ENCODE assay signal across 19 mouse cellular contexts in genomic region chr10:42249965-42250364, GRCm38 (mm10). TPM values are rescaled to one million over a fixed set of nuclear protein-coding genes. Genes with fewer than 3 reads are reported as not detected.
DNase-seq lines count a peak whose midpoint lies in the region; ATAC-seq and TF ChIP-seq lines count a peak whose summit lies in the region.
"Had no signal": no experiment of that assay in that cellular context is flagged by ENCODE, and none has a peak within 500 bp of the region (broad histone marks: within the 10 kb centered on the region; RNA-seq: fewer than 3 reads in every experiment).

No protein-coding gene starts in this region.

- 0 out of 2 replicates have a peak overlapping the region, but pooled peaks have one; percentile 12 for H3K9ac ChIP-seq in heart, postnatal 0 days (replicated peaks; ENCODE audit: low read depth, low read length)
- H3K9ac ChIP-seq in liver, embryonic 13.5 days, result peak overlapping the region; percentile 76
- H3K9ac ChIP-seq in forebrain, embryonic 15.5 days (replicated peaks), result no peak overlapping the region
- H3K9ac ChIP-seq: hindbrain, embryonic 13.5 days; kidney, embryonic 15.5 days; midbrain, embryonic 13.5 days; neural tube, embryonic 15.5 days had no signal

- peaks cover 79% of the 10 kb centered on the region for H3K4me1 ChIP-seq in heart, embryonic 10.5 days
- H3K4me1 ChIP-seq in heart, postnatal 0 days (ENCODE audit: control insufficient read depth, insufficient read depth), result peaks cover 73% of the 10 kb centered on the region
- peaks cover 95% of the 10 kb centered on the region for H3K4me1 ChIP-seq in G1E (ENCODE audit: insufficient read depth, low read depth, low read length)
- H3K4me1 ChIP-seq in liver, embryonic 13.5 days (replicated peaks), result peaks cover 99% of the 10 kb centered on the region
- H3K4me1 ChIP-seq in forebrain, embryonic 15.5 days, result peaks cover 9% of the 10 kb centered on the region

- no peak for DNase-seq in heart, embryonic 10.5 days (ENCODE audit: low spot score)
- no peak for DNase-seq in heart, adult 9 months (ENCODE audit: low spot score in 2 of 2)
- DNase-seq in heart, postnatal 0 days (ENCODE audit: low spot score), result no peak
- no peak for DNase-seq in heart, adult 11 months
- no peak for DNase-seq in G1E (ENCODE audit: low spot score)
- no peak for DNase-seq in liver, embryonic 13.5 days
- no peak for DNase-seq in frontal cortex, postnatal 25 days (ENCODE audit: low spot score in 2 of 2)
- DNase-seq: B cell, adult 2 months; cerebellum, adult 18-20 months; cerebellum, postnatal 36 days; layer of hippocampus, postnatal 36 days; thymus, postnatal 36 days had no signal

- ATAC-seq in heart, postnatal 0 days (ENCODE audit: insufficient read depth, low read depth), result no peak
- ATAC-seq in G1E (ENCODE audit: extremely low read depth, insufficient number of reproducible peaks, low FRiP score, poor library complexity, severe bottlenecking), result 0 out of 2 replicates have a peak, but pooled peaks have one; percentile 10
- ATAC-seq in liver, embryonic 13.5 days (ENCODE audit: low read depth), result no peak
- no peak for ATAC-seq in forebrain, embryonic 15.5 days (replicated peaks)
- ATAC-seq: forebrain, embryonic 14.5 days; inflammation-experienced regulatory T-cells, adult 6 months; midbrain, embryonic 13.5 days had no signal

- WGBS in heart, embryonic 10.5 days, result 32% methylated on average over 2 of the region's 2 CpGs
- 34% methylated on average over 2 of the region's 2 CpGs for WGBS in heart, postnatal 0 days
- 47% methylated on average over 2 of the region's 2 CpGs for WGBS in liver, embryonic 13.5 days (ENCODE audit: insufficient replicate concordance)
- 70% methylated on average over 2 of the region's 2 CpGs for WGBS in forebrain, embryonic 15.5 days

- no peak overlapping the region for H3K4me2 ChIP-seq in heart, postnatal 0 days (ENCODE audit: low read depth, low read length)
- H3K4me2 ChIP-seq in liver, embryonic 13.5 days, result peak overlapping the region; percentile 61
- no peak overlapping the region for H3K4me2 ChIP-seq in forebrain, embryonic 15.5 days (replicated peaks)
- H3K4me2 ChIP-seq: hindbrain, embryonic 13.5 days; kidney, embryonic 15.5 days; midbrain, embryonic 13.5 days; neural tube, embryonic 15.5 days had no signal

- no peak for TF ChIP-seq CTCF in heart, postnatal 0 days (IDR thresholded peaks at IDR 0.05; ENCODE audit: low read depth)
- no peak for TF ChIP-seq CTCF in G1E (IDR thresholded peaks at IDR 0.05; ENCODE audit: low read depth, low read length)

- TF ChIP-seq EP300 in heart, postnatal 0 days (IDR thresholded peaks at IDR 0.05; ENCODE audit: low read depth), result no peak

- no peaks in the 10 kb centered on the region for H3K36me3 ChIP-seq in heart, embryonic 10.5 days
- no peaks in the 10 kb centered on the region for H3K36me3 ChIP-seq in heart, postnatal 0 days (replicated peaks; ENCODE audit: control insufficient read depth, insufficient read depth, low read length)
- peaks cover 61% of the 10 kb centered on the region for H3K36me3 ChIP-seq in G1E (replicated peaks)
- peaks cover 68% of the 10 kb centered on the region for H3K36me3 ChIP-seq in liver, embryonic 13.5 days
- H3K36me3 ChIP-seq in forebrain, embryonic 15.5 days, result no peaks in the 10 kb centered on the region
- H3K36me3 ChIP-seq: hindbrain, embryonic 13.5 days; kidney, embryonic 15.5 days; midbrain, embryonic 13.5 days; neural tube, embryonic 15.5 days had no signal

- H3K27ac ChIP-seq in heart, embryonic 10.5 days, result peak overlapping the region; percentile 67; the same call in 1 of the 2 replicates
- peak overlapping the region; percentile 91 for H3K27ac ChIP-seq in heart, postnatal 0 days (ENCODE audit: low read depth)
- peak overlapping the region; percentile 99 for H3K27ac ChIP-seq in liver, embryonic 13.5 days
- no peak overlapping the region for H3K27ac ChIP-seq in forebrain, embryonic 15.5 days (replicated peaks)
- H3K27ac ChIP-seq: hindbrain, embryonic 13.5 days; kidney, embryonic 15.5 days; midbrain, embryonic 13.5 days; neural tube, embryonic 15.5 days had no signal

- no peaks in the 10 kb centered on the region for H3K27me3 ChIP-seq in heart, embryonic 10.5 days (ENCODE audit: insufficient read depth, poor library complexity, severe bottlenecking)
- no peaks in the 10 kb centered on the region for H3K27me3 ChIP-seq in heart, postnatal 0 days (ENCODE audit: control insufficient read depth, insufficient read depth, low read length)
- H3K27me3 ChIP-seq in G1E (ENCODE audit: insufficient read depth, low read length), result no peaks in the 10 kb centered on the region
- H3K27me3 ChIP-seq in liver, embryonic 13.5 days, result no peaks in the 10 kb centered on the region
- H3K27me3 ChIP-seq in forebrain, embryonic 15.5 days, result no peaks in the 10 kb centered on the region
- H3K27me3 ChIP-seq: hindbrain, embryonic 13.5 days; kidney, embryonic 15.5 days; midbrain, embryonic 13.5 days; neural tube, embryonic 15.5 days had no signal

- no peaks in the 10 kb centered on the region for H3K9me3 ChIP-seq in heart, embryonic 10.5 days
- no peaks in the 10 kb centered on the region for H3K9me3 ChIP-seq in heart, postnatal 0 days (replicated peaks; ENCODE audit: control insufficient read depth, low read length)
- H3K9me3 ChIP-seq in G1E (replicated peaks), result no peaks in the 10 kb centered on the region
- no peaks in the 10 kb centered on the region for H3K9me3 ChIP-seq in liver, embryonic 13.5 days (replicated peaks)
- H3K9me3 ChIP-seq in forebrain, embryonic 15.5 days, result no peaks in the 10 kb centered on the region
- H3K9me3 ChIP-seq: hindbrain, embryonic 13.5 days; kidney, embryonic 15.5 days; midbrain, embryonic 13.5 days; neural tube, embryonic 15.5 days had no signal

- no peak overlapping the region for H3K4me3 ChIP-seq in heart, embryonic 10.5 days
- H3K4me3 ChIP-seq in heart, postnatal 0 days (ENCODE audit: low read depth, low read length), result no peak overlapping the region
- peak overlapping the region; percentile 39; the same call in 1 of the 2 replicates for H3K4me3 ChIP-seq in G1E (ENCODE audit: low read depth, low read length)
- 0 out of 2 replicates have a peak overlapping the region, but pooled peaks have one; percentile 39 for H3K4me3 ChIP-seq in liver, embryonic 13.5 days (replicated peaks)
- no peak overlapping the region for H3K4me3 ChIP-seq in forebrain, embryonic 15.5 days
- H3K4me3 ChIP-seq: hindbrain, embryonic 13.5 days; kidney, embryonic 15.5 days; midbrain, embryonic 13.5 days; neural tube, embryonic 15.5 days had no signal

RNA-seq across cellular contexts. Expression of gene Foxo3, which starts 26.6 kb away (rescaled TPM):
- 3.4 and 4.3 TPM in 2 replicates for polyA plus RNA-seq in heart, embryonic 10.5 days (2016; fragmentation: Nextera tagmentation; extraction: Ambion mirVana)
- total RNA-seq in heart, postnatal 0 days (2014; rRNA removed; ENCODE audit: low replicate concordance), result 51.9 and 70.8 TPM in 2 replicates
- polyA plus RNA-seq in heart, postnatal 0 days (2015; fragmentation: Nextera tagmentation; extraction: Ambion mirVana), result 5.4 and 6.5 TPM in 2 replicates
- 67.1 and 98.4 TPM in 2 replicates for total RNA-seq in G1E (2014; fragmentation: Nextera tagmentation)
- 39.3 and 45.5 TPM in 2 replicates for total RNA-seq in G1E (2017)
- 59.2 and 67.0 TPM in 2 replicates for polyA plus RNA-seq in G1E (2012)
- polyA plus RNA-seq in liver, embryonic 13.5 days (2015; fragmentation: Nextera tagmentation; extraction: Ambion mirVana), result 14.5 and 15.2 TPM in 2 replicates
- 4.6 and 5.3 TPM in 2 replicates for polyA plus RNA-seq in forebrain, embryonic 15.5 days (2015; fragmentation: Nextera tagmentation; extraction: Ambion mirVana)

Comparison
In these comparisons a context has a peak if more than half of its experiments do, and no peak if none do; other contexts are left out.
1. H3K4me3 ChIP-seq: peak in G1E (single experiment) and liver, embryonic 13.5 days (single experiment); none in heart, embryonic 10.5 days (single experiment), heart, postnatal 0 days (single experiment) and forebrain, embryonic 15.5 days (single experiment).